Mouse (Mus musculus): ENCODE data around the gene Ubtd2. TPM values are rescaled to one million over a fixed set of nuclear protein-coding genes. Genes with fewer than 3 reads are reported as not detected.

Gene Ubtd2
- polyA plus RNA-seq, 1 experiment from 2014 or later, result 18.6 TPM

DNA sequence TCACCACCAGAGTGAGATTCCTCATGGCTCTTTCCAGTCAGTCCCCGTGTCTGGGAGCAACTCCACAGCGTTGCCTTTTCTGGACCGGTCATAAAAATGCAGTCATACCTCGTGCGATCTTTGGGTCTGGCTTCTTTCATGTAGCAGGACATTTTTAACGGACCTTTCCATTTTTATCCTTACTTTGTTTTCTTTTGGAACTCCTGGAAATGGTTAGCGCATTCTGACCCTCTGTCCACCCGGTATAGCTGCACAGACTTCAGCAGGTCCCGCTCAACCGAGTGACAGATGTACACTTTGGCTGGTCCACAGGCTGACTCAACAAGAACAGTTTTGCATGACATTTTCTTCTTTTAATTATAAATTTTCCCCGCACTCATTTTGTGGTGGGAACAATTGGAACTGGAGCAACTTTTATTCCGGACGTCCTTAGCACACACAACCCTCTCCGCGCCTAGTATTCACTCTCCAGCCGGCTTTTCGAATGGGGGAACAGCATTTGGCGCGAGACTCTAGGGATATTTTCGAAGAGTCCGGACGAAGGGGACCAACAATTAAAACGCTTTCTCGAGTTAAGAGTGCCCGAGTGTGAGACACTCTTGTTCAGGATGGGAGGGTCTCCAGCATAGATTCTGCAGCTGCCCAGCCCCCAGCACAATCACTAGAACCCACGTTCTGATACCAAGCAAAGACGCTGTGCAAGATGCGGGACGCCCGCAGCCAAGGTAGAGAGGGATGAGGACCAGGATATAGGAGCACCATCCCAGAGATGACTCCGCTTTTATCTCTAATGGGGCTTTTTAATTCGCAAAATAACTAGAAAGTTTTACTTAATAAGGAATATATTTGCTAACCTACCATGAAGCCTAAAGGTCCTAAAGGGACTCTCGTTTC is 76.9 kb downstream of the Ubtd2 start, which contains the start of gene Efcab9:
Gene Efcab9, minus strand, starts transcription at position 211 of the 894 bp plus-strand sequence.
- Histone ChIP-seq H3K4me1 (replicated peaks; ENCODE audit: control insufficient read depth, insufficient read depth) (0 out of 2 replicates have a peak, but pooled peaks cover 3% of the 10 kb centered on the region), H3K36me3 (ENCODE audit: control insufficient read depth, insufficient read depth, low read length) (no peaks in the 10 kb centered on the region), H3K9ac (ENCODE audit: low read length) (peak within 1 kb of the TSS; percentile 59), H3K4me3 (ENCODE audit: low read depth, low read length) (peak within 1 kb of the TSS; percentile 67), H3K4me2 (replicated peaks; ENCODE audit: low read depth) (peak within 1 kb of the TSS; percentile 94), H3K9me3 (ENCODE audit: control insufficient read depth, low read length) (no peaks in the 10 kb centered on the region), H3K27ac (replicated peaks) (peak within 1 kb of the TSS; percentile 56; the same call in 1 of the 2 replicates), H3K27me3 (ENCODE audit: control insufficient read depth, insufficient read depth, low read length) (no peaks in the 10 kb centered on the region)
- no peak for ATAC-seq (ENCODE audit: low FRiP score, low TSS enrichment)
- TF ChIP-seq EP300 (optimal IDR thresholded peaks at IDR 0.05), result no peak
- TF ChIP-seq CTCF (IDR thresholded peaks at IDR 0.05; ENCODE audit: low read depth), result no peak
- no peak for DNase-seq (ENCODE audit: low spot score)
- 3% methylated on average over 33 of the region's 33 CpGs for WGBS

DNA sequence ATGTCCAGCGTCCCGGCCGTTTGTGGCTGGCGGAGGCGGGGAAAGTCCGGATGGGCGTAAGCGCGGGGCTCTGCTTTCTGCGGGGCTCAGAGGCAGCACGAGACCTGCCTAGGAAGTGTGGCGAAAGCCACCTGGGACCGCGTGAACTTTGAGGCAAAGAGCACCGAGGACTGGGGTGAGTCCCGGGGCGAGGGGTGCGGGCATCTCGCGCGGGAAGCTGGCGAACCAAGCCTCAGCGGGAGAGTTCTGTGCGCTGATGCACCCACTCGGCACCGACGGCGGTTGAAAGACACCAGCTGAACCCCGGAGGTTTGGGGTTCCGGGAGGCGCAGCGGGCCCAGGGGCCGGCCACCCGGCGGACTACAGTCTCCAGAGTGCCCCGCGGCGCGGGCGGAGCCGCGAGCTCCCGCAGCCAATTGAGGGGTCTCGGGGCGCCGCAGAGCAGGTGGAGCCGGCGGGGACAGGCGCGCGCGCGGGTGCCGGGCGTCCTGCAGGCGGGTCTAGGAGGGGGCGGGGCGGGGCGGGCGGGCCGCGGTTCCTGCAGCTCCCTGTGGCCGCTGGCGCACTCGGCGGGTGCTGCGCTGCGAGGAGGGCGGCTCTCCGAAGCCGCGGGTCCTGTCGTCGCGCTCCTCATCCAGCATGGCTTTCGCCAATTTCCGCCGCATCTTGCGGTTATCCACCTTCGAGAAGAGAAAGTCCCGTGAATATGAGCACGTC is 77.8 kb downstream of the Ubtd2 start, which contains the start of gene Stk10:
Gene Stk10, plus strand, starts transcription at position 541 of the 717 bp plus-strand sequence.
- ATAC-seq (ENCODE audit: low FRiP score, low TSS enrichment) (peak; percentile 96), DNase-seq (ENCODE audit: low spot score) (peak; percentile 90)
- Histone ChIP-seq H3K4me3 (ENCODE audit: low read depth, low read length) (peak within 1 kb of the TSS; percentile 67), H3K36me3 (ENCODE audit: control insufficient read depth, insufficient read depth, low read length) (no peaks in the 10 kb centered on the region), H3K4me1 (replicated peaks; ENCODE audit: control insufficient read depth, insufficient read depth) (0 out of 2 replicates have a peak, but pooled peaks cover 3% of the 10 kb centered on the region), H3K9me3 (ENCODE audit: control insufficient read depth, low read length) (no peaks in the 10 kb centered on the region), H3K27me3 (ENCODE audit: control insufficient read depth, insufficient read depth, low read length) (no peaks in the 10 kb centered on the region), H3K27ac (replicated peaks) (peak within 1 kb of the TSS; percentile 56), H3K9ac (ENCODE audit: low read length) (peak within 1 kb of the TSS; percentile 61), H3K4me2 (replicated peaks; ENCODE audit: low read depth) (peak within 1 kb of the TSS; percentile 94)
- under 1% methylated on average over 69 of the region's 82 CpGs for WGBS
- no peak for TF ChIP-seq EP300 (optimal IDR thresholded peaks at IDR 0.05)
- TF ChIP-seq CTCF (IDR thresholded peaks at IDR 0.05; ENCODE audit: low read depth), result no peak

DNA sequence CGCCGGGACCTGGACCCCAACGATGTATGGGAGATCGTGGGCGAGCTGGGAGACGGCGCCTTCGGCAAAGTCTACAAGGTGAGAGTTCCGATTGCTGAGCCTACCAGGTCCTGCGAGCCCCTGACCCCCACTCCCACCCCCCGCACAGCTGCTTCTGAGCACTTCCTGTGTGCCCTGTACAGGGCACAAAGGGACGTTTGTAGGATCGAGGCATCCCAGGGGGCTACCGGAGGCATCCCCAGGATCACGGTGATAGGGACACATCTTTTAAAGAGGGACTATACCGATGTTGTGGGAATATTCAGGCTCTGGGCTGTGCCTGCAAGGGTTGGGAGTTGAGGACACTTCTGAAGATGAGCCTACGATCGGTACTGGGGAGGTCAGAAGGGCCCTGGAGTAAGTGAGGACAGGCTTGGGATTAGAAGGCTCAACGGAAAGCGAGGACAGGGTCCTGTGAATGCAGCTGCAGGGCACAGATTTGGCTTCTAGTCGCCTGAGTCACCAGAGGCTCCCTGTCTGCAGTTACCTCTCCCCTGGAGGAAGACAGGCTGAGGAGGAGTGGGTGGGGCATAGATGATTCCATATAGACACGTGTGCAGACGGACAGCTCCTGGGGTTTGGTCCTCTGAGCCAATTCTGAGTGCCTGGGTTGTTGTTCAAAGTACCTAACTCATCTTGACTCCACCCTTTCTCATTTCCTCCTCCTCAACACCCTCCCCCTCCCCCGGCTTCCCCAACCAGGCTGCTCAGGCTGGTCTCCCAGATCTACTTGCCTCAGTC is 78.5 kb downstream of the Ubtd2 start:
- Histone ChIP-seq H3K36me3 (ENCODE audit: control insufficient read depth, insufficient read depth, low read length) (no peaks in the 10 kb centered on the region), H3K4me2 (replicated peaks; ENCODE audit: low read depth) (peak overlapping the region; percentile 94), H3K9ac (ENCODE audit: low read length) (peak overlapping the region; percentile 61), H3K4me3 (ENCODE audit: low read depth, low read length) (peak overlapping the region; percentile 67), H3K9me3 (ENCODE audit: control insufficient read depth, low read length) (no peaks in the 10 kb centered on the region), H3K27ac (replicated peaks) (peak overlapping the region; percentile 53; the same call in 1 of the 2 replicates), H3K27me3 (ENCODE audit: control insufficient read depth, insufficient read depth, low read length) (no peaks in the 10 kb centered on the region), H3K4me1 (replicated peaks; ENCODE audit: control insufficient read depth, insufficient read depth) (0 out of 2 replicates have a peak, but pooled peaks cover 3% of the 10 kb centered on the region)
- ATAC-seq (ENCODE audit: low FRiP score, low TSS enrichment), result peak; percentile 28
- TF ChIP-seq CTCF (IDR thresholded peaks at IDR 0.05; ENCODE audit: low read depth), result no peak
- TF ChIP-seq EP300 (optimal IDR thresholded peaks at IDR 0.05), result no peak
- WGBS, result 2% methylated on average over 24 of the region's 24 CpGs
- peak; percentile 47 for DNase-seq (ENCODE audit: low spot score)

DNA sequence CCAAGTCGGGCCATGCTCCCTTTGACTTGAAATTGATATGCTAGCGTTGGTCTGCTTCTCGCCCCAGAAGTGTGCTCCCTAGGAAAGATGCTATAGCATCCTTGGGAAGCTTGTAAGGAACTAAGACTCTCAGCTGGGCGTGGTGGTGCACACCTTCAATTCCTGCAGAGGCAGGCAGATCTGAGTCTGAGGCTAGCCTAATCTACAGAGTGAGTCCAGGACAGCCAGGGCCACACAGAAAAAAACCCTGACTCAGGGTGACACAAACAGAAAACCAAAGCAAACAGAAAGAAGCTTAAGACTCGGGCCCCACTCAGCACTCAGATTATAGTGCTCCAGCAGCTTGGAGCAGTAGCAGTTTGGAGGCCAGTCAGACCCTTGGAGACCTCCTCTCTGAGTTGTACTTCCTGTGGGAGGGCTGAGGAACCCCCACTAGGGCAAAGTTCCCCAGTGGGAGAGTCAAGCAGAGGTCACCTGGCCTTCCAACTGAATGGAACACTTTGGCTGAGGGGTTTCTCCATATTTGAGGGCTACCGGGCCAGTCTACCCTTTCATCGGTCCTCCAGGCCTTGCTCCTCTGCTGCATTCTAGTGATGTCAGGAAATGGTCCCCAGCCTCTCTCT is 79.4 kb downstream of the Ubtd2 start:
- Histone ChIP-seq H3K4me1 (replicated peaks; ENCODE audit: control insufficient read depth, insufficient read depth) (0 out of 2 replicates have a peak, but pooled peaks cover 3% of the 10 kb centered on the region), H3K4me3 (ENCODE audit: low read depth, low read length) (no peak overlapping the region), H3K9me3 (ENCODE audit: control insufficient read depth, low read length) (no peaks in the 10 kb centered on the region), H3K4me2 (replicated peaks; ENCODE audit: low read depth) (no peak overlapping the region; the same call in 1 of the 2 replicates), H3K9ac (ENCODE audit: low read length) (no peak overlapping the region), H3K36me3 (ENCODE audit: control insufficient read depth, insufficient read depth, low read length) (no peaks in the 10 kb centered on the region), H3K27ac (replicated peaks) (no peak overlapping the region), H3K27me3 (ENCODE audit: control insufficient read depth, insufficient read depth, low read length) (no peaks in the 10 kb centered on the region)
- ATAC-seq (ENCODE audit: low FRiP score, low TSS enrichment), result no peak
- WGBS, result 76% methylated on average over 7 of the region's 7 CpGs
- DNase-seq (ENCODE audit: low spot score), result no peak
- TF ChIP-seq CTCF (IDR thresholded peaks at IDR 0.05; ENCODE audit: low read depth) (no peak), EP300 (optimal IDR thresholded peaks at IDR 0.05) (no peak)

GRCm38 (mm10) chr11:32535646-32536045 is 80.5 kb downstream of the Ubtd2 start:
- no peak overlapping the region for H3K4me2 ChIP-seq (replicated peaks; ENCODE audit: low read depth)
- TF ChIP-seq CTCF (IDR thresholded peaks at IDR 0.05; ENCODE audit: low read depth) (no peak), EP300 (optimal IDR thresholded peaks at IDR 0.05) (no peak)
- H3K27ac ChIP-seq (replicated peaks), result no peak overlapping the region
- no peak overlapping the region for H3K9ac ChIP-seq (ENCODE audit: low read length)
- ATAC-seq (ENCODE audit: low FRiP score, low TSS enrichment) (no peak), DNase-seq (ENCODE audit: low spot score) (no peak)
- 0 out of 2 replicates have a peak, but pooled peaks cover 3% of the 10 kb centered on the region for H3K4me1 ChIP-seq (replicated peaks; ENCODE audit: control insufficient read depth, insufficient read depth)
- H3K36me3 ChIP-seq (ENCODE audit: control insufficient read depth, insufficient read depth, low read length), result no peaks in the 10 kb centered on the region
- 94% methylated on average over 4 of the region's 4 CpGs for WGBS
- no peaks in the 10 kb centered on the region for H3K27me3 ChIP-seq (ENCODE audit: control insufficient read depth, insufficient read depth, low read length)
- no peaks in the 10 kb centered on the region for H3K9me3 ChIP-seq (ENCODE audit: control insufficient read depth, low read length)
- H3K4me3 ChIP-seq (ENCODE audit: low read depth, low read length), result no peak overlapping the region

All from stomach, postnatal 0 days (tissue).